Mouse (Mus musculus): ENCODE results near the gene Ppp1r2.
"Not testable (repeated sequence)": the region's sequence is repeated elsewhere in the genome, so short reads cannot be mapped to it uniquely, and the experiment has no call there.

The Ppp1r2 gene

DNA sequence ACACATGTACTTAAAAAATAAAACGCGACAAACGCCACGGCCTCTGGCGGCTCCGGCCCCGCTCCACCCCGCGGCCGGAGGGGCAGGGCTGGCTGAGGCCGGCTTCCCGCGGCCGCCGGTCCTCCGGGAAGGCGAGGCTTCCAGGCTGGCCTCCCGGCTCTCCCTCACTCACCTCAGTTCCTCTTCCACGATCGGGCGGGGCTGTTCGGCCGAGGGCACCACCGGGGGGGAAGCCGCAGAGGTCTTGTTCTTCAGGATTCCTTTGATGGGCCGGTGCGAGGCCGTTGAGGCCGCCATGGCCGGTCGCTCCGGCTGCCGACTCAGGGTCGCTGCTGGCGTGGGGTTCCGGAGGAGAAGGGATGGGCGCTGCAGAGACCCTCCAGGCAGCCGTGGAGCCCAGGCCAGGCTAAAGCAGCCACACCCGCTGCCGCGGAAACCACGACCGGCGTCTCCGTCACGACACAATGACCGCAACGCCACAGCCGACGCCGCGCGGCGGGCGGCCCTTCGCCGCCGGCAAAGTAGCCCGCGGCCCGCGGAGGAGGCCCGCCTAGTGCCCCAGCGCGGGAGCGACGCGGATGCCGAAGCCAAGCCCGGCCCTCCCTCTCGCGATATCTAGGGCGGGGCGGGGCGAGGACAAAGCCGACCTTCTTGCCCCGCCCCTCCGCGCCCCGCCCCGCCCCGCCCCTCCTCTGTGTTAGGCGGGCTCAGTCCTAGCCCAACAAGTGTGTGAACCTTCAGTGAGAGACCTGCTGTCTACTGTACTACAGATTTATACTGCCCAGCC lies at the start of gene Ppp1r2:
Ppp1r2 (minus strand) TSS at position 604 of the 787 bp plus-strand sequence.
- peak; percentile 66 to 75 for DNase-seq (ENCODE audit: low spot score in 2 of 2)

GRCm38 (mm10) chr16:31321501-31321900 lies 46.4 kb upstream of the Ppp1r2 start:
- no peak for DNase-seq (ENCODE audit: low spot score in 2 of 2)

DNA sequence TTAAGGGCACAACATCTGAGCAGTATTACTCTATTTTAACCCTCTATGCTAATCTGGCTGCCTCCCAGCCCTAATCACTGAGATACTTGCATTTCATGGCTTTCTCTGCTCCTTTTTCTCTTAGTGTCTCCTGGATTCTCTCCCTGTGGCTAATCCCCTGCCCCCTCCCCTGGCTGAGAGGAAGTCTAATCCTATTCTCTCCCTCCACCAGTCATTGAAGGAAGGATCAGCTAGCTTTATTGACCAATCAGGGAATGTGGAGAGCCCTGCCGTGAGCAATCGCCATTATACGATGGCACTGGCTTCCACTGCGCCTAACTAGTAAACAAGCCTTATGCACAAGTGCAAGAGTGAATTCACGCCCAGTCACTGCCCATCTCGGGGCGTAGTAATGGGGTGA lies 45.9 kb upstream of the Ppp1r2 start:
- DNase-seq (ENCODE audit: low spot score in 2 of 2): no peak

DNA sequence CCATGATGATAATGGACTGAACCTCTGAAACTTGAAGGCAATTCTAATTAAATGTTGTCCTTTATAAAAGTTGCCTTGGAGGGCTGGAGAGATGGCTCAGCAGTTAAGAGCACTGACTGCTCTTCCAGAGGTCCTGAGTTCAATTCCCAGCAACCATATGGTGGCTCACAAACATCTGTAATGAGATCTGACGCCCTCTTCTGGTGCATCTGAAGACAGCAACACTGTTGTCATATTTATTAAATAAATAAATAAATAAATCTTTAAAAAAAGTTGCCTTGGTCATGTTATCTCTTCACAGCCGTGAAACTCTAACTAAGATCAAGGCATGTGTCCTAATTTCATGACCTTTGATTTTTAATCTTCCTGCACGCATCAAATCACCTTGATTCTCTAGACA lies 44.6 kb upstream of the Ppp1r2 start:
- DNase-seq (ENCODE audit: low spot score in 2 of 2): not testable (repeated sequence)

DNA sequence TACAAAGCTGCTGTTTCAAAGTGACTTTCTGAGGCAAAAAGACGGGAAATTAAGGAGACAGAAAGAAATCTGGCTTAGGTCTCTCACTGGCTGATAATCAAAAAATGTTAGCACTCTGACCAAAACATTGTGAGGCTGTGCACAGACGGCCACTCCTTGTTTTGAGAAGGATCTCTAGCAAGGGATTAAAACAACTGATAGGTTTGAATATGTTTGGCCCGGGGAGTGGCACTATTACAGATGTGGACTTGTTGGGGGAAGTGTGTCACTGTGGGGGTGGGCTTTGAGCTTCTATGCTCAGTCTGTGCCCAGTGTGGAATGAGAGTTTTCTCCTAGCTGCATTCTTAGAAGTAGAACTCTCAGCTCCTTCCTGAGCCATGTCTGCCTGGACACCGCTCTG lies 44.2 kb upstream of the Ppp1r2 start:
- DNase-seq (ENCODE audit: low spot score in 2 of 2): no peak

DNA sequence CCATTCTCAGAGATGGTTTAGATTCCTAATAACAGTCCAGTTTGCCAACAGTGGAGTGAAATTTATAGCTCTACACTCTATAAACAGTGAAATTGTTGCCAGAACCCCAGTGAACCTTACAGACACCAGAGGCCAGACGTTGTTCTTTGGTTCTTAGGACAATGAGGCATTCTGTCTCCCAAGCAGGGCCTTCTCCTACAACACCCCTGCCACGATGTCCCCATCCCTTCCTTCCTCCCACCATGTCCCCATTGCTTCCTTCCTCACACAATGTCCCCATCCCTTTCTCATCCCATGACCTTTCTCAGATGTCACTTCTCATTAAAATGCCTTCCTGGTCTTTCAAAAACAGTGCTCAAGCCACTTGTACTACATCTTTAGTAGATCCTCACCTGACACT lies 43.3 kb upstream of the Ppp1r2 start:
- no peak for DNase-seq (ENCODE audit: low spot score in 2 of 2)

DNA sequence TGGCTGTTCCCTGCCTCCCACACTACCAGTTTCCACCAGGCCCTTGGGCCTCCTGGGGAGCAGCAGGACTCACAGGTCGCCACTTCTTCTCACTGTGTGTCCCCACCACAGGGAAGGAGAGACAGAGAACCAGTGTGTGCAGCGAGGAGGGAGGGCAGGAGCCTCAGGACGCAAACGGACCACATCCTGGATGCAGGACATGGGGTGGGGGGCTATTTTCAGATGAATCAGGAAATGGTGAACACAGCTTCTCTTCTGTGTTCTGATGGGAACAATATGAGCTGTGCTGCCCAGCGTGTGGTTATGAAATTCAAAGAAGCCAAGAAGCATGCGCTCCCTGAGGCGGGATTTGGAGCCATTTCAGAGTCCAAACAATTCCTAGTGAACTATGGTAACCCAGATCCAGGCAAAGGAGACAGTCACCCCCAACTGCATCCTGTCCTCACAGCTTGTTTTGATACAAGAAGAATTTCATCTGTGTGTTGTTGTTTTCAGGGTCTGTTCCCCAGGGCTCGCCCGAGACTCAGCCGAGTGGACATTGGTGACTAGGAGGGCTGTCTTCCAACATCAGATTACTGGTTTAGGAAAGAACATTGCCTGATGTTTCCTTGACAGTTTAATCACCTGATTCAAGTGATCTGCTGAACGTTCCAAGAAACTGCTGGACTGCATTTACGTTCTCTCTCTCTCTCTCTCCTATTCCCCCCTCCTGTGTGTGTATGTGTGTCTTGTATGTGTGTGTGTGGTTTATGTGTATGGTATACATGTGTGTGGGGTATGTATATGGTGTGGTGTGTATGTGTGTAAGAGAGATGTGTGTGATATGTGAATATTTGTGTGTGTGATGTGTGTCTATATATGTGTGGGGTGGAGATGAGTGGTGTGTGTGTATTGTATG lies 41.4 kb upstream of the Ppp1r2 start:
- DNase-seq (ENCODE audit: low spot score in 2 of 2): not testable (repeated sequence)

DNA sequence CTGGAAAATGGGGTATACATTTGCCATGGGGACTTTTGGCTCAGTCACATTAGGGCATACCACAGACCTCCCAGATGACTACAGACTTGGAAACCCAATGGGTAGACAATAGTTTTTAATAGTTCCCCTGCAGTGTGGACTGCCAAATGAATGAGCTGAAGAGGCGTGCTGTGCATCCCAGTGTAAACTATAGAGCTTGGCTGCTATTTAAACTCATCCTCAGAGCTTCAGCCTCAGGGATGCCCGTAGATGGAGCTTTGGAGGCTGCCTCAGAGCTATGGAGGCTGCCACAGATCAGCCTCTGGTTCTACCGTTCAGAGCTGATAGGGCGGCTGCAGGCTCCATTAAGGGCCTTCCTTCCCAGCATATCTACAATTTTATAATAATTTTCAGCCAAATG lies 40.2 kb upstream of the Ppp1r2 start:
- no peak for DNase-seq (ENCODE audit: low spot score in 2 of 2)

- DNase-seq (ENCODE audit: low spot score in 2 of 2): no peak
Measured at GRCm38 (mm10) chr16:31314497-31315233, 39.6 kb upstream of the Ppp1r2 start, which contains the start of gene Apod. Apod (minus strand) TSS chr16:31314808.

DNA sequence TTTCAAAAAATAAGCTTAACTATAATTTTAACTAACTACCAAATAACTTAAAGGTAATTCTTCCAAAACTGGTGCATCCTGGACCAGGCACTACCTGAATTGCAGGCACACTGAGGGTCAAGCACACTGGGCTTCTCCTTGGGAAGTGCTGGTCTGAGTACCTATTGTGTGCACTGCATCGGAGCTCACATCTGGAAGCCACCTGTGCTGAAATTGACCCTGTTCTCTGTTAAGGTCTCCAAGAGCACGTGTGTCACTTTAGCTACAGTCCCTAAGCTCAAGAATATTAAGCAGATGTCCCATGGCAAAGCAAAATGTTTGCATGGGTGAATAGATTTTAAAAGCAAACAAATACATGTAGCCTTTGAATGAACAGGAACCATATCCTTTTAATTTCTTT lies 38.5 kb upstream of the Ppp1r2 start:
- no peak for DNase-seq (ENCODE audit: low spot score in 2 of 2)

GRCm38 (mm10) chr16:31312296-31312695 lies 37.2 kb upstream of the Ppp1r2 start:
- DNase-seq (ENCODE audit: low spot score in 2 of 2): no peak

GRCm38 (mm10) chr16:31305199-31305919 lies 30.3 kb upstream of the Ppp1r2 start:
- DNase-seq (ENCODE audit: low spot score in 2 of 2): no peak

DNA sequence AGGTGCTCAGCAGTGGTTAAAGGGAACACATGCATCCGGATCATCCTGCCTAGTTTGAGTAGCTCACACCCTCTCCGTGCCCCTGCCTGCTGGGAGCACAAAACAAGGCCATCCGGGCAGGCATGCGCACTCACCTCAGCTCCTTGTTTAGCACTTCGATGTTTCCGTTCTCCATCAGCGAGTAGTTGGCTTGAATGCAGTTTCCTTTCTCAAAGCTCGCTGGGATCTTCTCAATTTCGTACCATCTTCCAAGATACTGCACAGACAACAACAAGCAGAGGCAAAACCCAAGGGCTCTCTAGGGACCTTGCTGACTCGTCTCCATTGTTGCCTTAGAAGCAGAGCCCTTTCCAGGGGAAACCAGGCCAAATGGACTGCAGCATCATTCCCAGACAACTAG lies 28.2 kb upstream of the Ppp1r2 start:
- DNase-seq (ENCODE audit: low spot score in 2 of 2): no peak

DNA sequence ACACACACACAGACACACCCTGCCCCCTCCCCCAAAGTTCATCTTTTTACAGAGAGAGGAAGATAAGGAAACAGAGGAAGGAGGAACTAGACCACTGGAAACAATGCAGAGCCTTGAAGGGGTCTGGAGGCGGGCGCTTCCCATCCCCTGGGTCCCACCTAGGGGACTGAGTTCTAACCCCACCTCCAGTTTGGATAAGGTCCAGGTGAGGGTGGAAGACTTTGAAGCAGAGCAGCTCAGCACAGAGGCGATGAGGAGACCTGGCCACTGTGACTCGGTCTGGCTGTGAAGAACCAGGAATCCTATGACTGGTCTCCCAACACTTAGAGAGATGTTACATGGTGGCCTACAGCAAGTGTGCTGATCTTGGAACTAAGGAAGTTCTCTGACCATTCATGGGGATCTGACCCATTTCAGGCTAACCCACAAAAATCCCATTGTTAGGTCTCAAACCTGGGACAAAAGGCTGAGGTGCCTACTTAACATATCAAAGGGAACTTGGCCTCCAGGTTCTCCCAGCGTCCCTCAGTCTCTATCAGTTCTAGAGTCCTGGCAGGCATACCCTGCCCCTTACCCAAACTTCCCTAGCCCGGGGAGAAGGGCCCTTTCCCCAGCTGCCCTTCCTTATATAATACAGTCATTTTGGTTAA lies 25.9 kb upstream of the Ppp1r2 start:
- no peak for DNase-seq (ENCODE audit: low spot score in 2 of 2)

DNA sequence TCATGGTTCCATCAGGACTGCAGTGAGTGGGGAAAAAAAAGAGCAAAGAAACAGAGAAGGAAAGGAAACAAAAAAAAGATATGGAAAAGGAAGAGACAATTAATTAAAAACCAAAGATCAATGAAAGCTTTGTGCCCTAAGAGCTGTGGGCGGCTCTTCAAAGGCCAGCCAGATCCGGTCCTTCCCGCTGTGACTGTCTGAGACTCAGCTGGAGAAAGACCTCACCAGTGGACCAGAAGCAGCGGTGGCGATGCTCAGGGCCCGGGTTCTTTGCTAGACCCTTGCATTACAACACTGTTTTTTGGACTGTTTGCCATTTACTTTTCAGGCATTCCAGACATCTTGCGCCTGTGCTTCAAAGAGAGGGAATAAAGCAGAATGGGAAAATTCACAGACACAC lies 25.4 kb upstream of the Ppp1r2 start:
- DNase-seq (ENCODE audit: low spot score in 2 of 2): no peak

GRCm38 (mm10) chr16:31299960-31300353 lies 24.9 kb upstream of the Ppp1r2 start:
- no peak for DNase-seq (ENCODE audit: low spot score in 2 of 2)

- no peak for DNase-seq (ENCODE audit: low spot score in 2 of 2)
Measured at GRCm38 (mm10) chr16:31299164-31299959, 24.3 kb upstream of the Ppp1r2 start.

GRCm38 (mm10) chr16:31297113-31297512 lies 22.0 kb upstream of the Ppp1r2 start:
- DNase-seq (ENCODE audit: low spot score in 2 of 2): no peak

GRCm38 (mm10) chr16:31293761-31294160 lies 18.7 kb upstream of the Ppp1r2 start:
- no peak for DNase-seq (ENCODE audit: low spot score in 2 of 2)

DNA sequence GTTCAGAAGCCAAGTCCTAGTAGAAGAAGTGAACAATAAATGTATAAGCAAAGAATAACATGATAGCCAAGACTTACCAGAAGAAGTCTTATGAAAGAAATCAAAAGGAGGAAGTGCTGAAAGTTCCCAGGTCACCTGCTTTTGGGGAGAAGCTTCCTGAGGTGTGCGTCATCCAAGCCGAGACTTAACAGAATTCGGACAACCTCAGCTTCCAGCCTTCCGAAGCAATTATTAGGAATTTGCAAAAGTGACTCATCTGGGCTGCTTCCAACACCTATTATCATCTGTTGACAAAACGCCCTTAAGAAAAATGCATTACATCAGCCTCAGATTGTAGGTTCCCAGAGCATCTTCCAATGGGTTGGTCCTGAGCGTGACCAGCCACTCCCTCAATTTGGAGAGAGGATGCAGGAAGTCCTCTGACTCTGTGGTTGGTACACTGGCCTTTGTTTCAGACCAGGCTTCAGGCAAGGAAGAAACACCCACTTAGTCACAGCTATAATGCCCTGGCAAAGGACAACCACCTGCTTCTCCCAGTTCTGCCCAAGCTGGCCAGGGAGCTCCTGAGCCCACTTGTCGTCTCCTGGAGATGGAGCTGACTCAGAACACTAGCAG lies 15.8 kb upstream of the Ppp1r2 start:
- DNase-seq (ENCODE audit: low spot score in 2 of 2): no peak
